Mouse (Mus musculus) regulatory T cell (primary cell): ENCODE measurements at regions not wholly inside any gene's neighbourhood (a gene's known extent, or its start where the extent isn't known, plus 50 kb on each side); places are given as distances from the start of the nearest gene placed in this dataset.
"Not testable (repeated sequence)": the region's sequence is repeated elsewhere in the genome, so short reads cannot be mapped to it uniquely, and the experiment has no call there.

Source experiments
- in situ Hi-C: fragments of 300-600 bp; cut with MboI, MseI; formaldehyde crosslinking; loops from one replicate; pipeline ENCODE4 v1.15.1; 2025; ENCODE audit warnings: high pct_unique_total_duplicates

DNA sequence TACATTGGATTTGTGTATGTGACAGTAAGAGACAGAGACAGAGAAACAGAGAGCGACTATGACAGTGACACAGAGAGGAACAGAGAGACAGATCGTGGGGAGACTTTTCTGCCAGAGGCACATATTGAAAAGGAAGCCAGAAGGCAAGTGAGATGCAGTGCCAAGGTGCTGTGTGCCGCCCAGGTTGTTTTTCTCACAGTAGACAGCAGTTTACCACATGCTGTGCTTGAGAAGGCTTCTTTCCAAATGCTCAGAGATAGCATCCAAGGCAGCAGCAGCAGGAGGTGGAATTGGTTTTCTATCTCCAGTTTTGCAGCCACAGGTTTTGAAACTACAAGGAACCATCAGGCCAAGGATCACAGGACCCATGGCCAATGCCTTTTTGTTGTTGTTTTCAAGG is 466.5 kb downstream of the Lrfn5 start:
- in situ Hi-C loops: loop anchor here (10.0 kb wide), 1 partner anchor 715 kb away; no protein-coding TSS in a partner anchor

DNA sequence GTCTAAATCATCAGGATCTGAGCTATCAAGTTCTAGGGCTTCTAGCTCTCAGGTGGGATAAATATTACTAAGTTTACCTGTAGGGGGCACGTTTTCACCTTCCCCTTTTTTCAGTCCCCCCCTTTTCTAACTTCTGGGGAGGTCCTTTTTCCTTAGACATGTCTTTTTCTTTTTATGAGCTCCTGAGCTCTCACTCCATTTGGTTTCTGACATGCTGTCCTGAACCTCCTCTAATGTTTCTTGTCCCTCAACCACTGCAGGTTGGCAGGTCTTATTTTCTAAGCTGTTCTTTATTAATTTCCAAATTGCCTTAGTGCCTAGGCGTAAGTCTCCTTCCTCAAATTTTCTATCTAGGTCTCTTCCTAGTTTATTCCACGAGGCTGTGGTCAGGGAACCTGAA is 470.9 kb downstream of the Lrfn5 start:
- in situ Hi-C loops: not testable (repeated sequence)

DNA sequence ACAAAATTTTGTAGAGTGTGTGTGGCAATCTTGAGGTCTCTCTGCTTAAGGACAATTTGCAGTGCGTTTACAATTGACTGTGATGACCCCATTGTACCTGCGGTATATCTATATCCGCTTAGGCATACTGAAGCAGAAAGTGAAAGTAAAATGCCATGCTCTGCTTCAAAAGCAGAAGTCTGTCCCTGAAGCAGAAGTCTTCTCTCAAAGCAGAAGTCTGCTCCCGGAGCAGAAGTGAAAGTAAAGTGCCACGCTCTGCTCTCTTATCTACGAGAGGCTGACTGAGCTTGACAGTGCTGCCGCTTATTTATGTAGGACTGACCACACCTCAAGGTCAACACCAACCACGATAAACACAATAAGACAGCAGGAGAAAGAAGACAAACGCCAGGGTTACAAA is 471.3 kb downstream of the Lrfn5 start:
- in situ Hi-C loops: no loop called here

DNA sequence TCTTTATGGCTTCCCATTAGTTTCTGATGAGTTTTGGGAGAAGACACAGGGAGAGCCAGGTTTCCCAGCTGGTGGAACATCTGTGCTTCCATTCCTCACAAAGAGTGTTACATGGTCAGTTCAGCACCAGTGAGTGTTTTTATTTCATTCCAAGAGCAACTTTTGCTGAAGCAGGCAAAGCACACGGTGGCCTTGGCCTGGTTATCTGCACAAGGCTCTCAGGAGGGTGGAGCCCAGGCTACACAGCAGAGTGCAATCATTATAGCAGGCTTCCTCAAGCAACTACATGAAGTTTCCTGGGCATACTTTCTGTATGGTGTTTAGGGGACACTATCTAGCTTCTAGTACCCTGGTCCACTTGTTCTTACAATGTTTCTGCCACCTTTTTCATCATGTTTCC is 490.4 kb downstream of the Lrfn5 start:
- in situ Hi-C loops: no loop called here

DNA sequence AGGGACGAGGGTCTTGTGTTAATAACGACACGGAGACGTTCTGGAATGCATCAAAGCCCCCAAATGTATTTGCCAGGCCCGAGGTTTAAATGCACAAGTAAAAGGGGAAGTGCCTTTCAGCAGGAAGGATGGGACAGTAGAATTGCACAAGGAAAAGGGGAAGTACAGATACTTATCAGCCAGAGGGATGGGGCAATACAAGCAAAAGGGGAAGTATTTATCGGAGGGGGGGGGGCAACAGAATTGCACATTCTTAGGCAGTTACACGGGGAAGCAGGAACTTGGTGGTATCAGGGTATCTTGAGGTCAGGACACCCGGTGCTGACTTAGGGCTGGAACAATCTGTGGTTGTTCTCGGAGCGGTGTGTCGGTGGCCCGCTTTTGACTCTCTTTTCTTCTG is 494.7 kb downstream of the Lrfn5 start:
- in situ Hi-C loops: not testable (repeated sequence)
